Mouse (Mus musculus): ENCODE results near the gene Iqsec3.

Iqsec3 gene

DNA sequence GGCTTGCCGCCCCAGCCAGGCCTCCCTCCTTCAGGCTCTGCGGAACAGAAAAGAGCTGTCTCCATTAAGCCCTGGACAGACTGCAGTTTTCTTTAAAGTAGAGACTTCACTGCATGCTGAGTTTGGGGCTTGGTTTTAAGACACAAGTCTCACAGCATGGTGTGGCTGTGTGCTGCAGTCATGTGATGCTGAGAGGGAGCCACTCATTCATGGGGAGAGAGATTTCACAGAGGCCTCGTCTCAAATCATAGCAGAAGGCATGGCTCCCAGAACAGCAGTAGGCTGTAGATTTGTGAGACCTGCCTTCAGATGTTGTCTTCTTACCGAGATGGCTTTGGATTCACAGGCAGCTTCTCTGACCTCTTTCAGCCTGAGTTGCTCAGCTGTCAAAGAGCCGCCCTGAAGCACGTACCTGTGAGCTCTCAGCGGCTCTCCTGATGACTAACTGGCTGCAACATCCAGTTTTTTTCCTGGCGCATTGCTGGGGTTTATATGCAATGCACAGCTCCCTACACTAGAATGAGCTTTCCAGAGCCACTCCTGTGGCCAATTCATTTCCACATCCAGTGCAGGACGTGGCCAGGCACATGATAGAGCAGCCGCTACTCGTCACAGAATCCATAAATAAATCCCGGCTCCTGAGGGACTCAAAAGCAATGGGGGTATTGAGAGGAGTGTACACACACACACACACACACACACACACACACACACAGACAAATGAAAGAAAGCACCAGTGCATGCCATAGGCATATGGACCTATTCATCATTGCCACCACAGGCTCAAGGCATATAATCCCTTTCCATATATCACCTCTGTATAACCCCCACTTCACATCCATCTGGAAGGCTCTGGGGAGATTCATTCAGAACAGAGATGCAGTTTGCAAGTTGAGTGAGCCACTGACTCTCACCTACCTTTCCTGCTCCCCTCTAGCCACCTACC, 18.7 kb downstream of the Iqsec3 start:
- DNase-seq (ENCODE audit: low spot score in 2 of 2) = no peak

DNA sequence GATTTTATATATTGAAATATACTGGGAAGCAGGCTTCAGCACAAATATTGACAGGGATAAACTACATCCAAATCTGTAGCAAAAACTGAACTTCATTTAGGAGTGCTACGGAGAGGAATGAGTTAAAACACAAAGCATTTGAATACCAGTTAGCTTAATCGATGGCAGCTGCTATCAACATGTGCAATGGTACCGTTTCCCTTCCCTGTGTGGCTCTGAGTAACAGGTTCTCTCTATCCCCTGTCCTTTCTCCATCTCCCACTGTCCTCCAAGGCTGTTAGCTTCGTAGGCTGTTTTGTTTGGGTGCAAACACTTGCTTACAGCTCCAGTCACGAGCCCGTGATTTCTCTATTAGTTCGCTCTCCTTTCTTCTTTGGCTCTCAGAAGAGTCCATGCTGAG, 19.7 kb downstream of the Iqsec3 start:
- no peak for DNase-seq (ENCODE audit: low spot score in 2 of 2)

DNA sequence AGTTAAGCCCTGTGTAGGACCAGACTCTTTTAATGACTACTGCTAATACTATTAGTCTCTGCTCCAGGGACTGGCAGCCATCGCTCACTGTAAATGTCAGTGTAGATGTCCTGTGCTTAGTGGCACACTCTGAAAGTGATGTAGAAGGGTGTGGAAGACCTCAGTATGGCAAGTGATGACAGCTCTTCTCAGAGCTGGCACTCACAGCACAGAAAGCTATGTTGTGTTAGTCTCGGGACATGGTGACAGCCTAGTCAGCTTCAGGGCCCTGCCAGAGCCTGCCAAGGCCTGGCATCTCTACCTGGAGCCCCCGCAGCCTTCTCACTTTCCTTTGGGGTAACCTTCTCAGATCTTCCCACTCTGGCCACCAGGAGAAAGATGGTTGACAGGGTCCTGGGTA, 21.8 kb downstream of the Iqsec3 start:
- no peak for DNase-seq (ENCODE audit: low spot score in 2 of 2)

DNA sequence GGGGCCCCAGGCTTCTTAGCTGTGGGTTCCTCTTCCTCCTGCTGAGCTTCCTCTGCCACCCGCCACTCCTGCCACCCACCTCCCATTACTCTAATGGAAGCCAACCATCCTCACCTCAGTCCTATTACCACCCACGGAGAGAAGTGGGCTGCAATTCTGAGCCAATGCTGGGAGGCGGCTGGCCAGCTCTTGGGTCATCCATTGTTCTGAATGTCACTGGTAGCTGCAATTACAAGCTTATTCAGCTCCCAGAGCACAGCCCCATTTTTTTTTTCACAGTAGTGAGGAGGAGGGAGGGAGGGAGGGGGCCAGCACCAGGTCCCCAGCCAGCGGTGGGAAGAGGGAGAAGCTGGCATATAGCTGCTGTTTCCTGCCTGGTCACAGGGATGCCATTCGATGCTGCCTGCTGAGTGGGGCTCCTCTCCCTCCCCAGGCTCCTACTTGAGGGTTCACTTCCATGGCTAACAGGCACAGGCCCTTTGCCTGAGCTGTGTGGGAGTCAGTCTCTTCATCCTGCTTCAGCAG, 32.7 kb downstream of the Iqsec3 start:
- DNase-seq (ENCODE audit: low spot score in 2 of 2) = no peak

DNA sequence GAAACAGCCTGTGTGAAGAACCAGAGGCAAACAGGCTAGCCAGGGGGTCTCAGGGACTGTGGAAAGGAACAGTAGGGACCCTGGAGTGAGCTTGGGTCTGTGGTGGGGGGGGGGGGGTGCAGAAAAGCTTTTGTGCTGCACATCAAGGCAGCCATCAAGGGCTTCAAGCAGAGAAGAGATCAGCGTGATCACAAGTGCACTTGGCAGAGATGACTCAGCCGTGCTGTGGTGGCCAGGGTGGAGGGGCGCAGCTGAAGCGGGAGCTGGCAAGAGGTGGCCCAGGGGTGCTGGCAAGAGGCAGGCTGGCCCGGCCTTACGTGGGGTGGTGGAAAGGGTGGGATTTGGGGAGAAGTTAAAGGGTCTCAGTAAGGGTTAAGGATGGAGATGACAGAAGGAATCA, 48.6 kb downstream of the Iqsec3 start:
- DNase-seq (ENCODE audit: low spot score in 2 of 2) = no peak

DNA sequence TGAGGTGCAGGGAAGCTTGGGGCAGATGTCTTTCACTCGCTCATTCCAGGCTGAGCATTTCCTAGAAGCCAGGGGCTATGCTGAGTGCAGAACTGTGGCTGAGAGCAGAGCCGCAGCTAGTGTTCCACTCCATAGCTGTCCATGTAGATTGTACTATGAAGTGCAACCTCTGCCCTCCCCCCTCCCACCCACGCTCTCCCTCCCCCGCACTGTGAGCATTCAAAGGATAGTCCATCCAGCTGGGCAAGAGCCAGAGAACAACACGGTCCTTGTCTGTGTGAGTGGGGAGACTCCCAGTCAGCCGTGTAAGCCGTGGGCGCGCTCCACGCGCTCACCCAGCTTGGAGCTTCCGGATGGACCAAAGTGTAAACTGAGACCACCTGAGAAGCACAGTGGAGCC, 49.1 kb downstream of the Iqsec3 start:
- no peak for DNase-seq (ENCODE audit: low spot score in 2 of 2)

DNA sequence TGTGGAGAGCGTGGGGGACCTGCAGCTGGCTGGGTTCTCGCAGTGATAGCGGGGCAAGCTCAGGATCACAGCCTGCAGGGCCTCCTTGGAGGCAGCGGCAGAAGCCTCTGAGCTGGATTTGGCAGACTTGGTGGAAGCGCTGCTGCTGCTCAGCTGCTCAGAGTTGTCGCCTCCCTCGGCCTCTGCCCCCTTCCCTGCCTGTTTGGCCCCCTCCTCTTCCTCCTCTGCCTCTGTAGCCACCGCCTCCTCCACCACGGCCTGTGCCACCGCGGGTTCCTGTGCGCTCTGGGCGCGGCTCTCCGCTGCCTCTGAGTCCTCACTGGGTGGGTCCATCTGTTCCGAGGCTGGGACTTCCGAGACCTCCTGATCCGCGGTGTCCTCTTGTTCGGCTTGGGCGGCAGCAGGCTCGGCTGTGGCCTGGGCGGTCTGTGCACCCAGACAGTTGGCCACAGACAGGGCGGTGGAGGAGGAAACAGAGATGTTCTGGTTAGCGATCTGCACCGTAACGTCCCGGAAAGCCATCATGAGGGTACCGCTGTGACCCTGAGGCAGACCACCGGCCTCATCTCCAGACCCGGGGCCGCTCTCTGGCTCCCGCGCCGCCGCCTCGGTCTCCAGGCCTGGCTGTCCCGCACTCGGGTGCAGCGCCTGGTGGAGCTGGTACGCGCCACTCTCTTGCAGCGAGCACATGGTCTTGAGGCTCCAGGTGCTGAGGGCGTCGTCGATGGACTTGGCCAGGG, 60.8 kb downstream of the Iqsec3 start:
- no peak for DNase-seq (ENCODE audit: low spot score in 2 of 2)

DNA sequence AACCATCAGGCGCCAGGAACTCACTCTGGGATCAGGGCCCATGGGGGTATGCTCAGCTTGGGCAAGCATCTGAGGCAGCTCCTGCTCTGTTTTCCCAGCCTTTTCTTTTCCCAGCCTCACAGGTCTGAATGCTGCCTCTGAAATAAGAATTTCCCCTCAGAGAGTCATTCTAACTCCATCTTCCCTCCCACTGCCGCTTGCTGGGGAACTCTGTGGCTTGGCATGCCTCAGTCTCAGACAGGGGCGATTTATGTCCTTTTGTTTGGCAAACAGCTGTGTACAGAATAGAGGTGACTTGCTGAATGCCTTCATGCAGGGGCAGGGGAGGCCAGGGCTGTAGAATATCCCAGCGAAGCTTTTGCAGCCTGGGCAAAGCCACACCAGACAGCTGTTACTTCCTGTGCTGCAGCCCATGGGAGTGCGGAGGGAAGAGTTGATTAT, 65.9 kb downstream of the Iqsec3 start:
- no peak for DNase-seq (ENCODE audit: low spot score in 2 of 2)

DNA sequence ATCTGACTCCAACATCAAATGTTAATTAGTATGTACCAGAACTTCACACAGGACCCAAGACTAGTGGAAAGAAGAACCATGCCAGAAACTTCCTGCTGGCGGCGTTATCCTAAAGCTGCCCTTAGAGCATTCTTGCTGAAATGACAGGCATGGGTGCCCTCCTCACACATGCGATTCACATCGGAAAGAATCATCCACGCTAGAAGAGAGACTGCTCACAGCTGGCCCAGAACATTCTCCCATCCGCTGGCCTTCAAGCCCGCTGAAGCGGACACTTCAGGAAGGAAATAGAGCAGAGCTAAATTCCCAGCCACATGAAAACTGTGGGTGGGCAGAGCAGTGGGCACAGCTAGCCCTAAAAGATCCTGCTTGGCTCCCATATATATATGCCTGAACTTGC, 68.2 kb downstream of the Iqsec3 start:
- no peak for DNase-seq (ENCODE audit: low spot score in 2 of 2)

DNA sequence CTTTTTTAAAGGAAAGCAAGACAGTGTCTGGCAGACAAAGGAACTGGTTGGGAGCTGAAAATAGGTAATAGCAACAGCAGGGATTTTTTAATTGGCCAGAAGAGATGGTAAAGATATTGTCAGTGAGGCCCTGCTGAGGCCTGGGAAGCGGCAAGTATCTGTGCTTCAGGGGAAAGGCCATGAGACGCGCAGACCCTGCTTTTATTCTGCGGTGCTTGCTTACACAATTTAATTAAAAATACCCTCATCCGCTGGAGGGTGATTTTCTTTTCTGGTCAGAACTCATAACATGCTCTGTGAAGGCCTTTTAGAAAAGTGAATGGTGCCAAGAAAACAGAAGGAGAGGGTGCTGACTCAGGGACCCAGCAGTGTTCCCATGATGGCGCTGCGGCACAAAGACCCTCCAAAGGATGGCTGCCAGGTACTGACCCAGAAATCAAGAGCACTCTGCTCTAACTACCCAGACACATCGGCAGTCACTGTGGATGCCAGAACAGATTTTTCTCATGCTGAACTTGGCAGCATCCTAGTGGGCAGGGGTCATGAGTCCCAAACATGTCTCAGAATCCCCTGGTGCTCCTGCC, 70.7 kb downstream of the Iqsec3 start:
- no peak for DNase-seq (ENCODE audit: low spot score in 2 of 2)

DNA sequence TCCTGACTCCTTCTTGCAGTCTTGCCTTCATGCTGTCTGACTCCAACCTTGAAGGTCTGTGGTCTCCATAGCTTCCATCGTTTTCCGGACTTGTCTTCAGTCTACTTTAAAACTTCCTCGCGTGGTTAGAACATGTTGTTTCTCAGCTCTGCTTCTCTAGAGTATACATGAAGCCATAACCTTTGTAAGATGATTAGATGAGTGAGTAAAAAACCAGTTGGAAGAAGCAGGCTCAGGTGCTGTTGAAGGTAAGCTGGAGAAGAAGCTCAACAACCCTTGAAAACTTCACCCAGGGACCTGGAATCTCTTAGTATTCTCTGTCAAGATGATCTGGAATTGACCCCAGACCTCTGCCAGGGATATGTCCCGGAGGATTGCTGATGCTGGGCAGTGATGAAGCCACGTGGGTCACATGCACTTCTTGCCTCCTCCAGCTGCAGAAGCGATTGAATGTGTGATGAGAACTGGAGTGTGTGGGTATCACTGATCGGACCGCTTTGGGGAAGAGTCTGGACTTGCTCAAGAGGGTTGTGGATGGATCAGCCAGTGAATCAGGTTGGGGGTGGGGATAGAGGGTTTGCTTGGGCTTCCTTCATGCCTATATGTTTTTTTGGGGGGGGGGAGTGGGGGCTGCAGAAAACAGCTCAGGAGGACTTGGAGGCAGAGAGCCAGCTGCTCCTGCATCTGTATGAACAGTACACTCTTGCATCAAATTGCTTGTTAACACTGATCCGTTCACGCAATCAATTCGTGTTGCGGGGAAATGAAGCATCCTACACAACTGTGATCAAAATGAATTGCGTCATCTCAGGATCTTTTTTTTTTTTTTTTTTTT, 71.4 kb downstream of the Iqsec3 start:
- no peak for DNase-seq (ENCODE audit: low spot score in 2 of 2)

DNA sequence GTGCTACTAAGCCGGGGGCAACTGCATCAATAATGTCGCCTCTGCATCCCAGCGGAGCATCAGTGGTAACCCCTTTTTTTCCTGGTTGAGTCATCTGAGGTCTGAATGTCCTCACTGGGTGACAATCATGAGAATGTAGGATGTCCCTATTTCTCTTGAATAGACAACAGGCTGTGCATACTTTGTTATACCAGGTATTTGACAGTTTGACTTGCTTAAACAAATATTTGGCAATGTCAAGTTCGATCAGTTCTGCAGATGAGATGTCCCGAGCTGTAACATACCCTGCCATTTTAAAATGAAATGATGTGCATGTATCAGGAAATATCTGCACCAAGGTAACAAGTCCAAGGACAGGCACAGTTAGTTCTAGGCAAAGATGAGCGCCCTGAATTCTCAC, 72.3 kb downstream of the Iqsec3 start:
- no peak for DNase-seq (ENCODE audit: low spot score in 2 of 2)

DNA sequence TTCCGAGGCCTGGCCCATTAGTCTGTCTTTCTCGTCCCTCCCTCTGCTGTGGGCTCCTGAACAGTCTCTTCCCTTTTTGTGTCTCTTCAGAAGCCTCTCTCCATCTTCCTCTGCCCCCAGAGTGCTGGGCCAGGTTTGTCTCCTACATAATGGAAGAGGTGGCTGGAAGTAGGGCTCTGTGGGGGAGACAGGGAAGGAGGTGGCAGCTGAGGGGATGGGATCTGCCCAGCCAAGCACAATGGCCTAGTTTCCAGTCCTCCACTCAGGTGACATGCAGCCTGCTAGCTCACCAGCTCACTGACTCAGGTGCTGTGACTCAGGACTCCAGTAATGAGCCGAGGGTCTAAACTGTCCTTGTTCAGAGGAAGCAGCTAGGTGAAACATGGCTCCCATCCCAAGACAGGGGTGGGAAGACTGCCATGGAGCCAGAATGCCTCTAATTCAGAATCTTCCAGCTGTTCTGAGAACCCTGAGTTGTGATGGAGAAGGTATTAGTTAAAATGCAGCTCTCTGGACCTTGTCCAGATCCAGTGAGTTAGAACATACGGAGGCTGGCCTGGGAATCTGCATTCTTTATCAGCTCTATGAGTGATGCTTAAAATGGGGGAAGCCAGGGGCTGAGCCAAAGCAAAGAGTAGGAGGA, 80.7 kb downstream of the Iqsec3 start:
- no peak for DNase-seq (ENCODE audit: low spot score in 2 of 2)

DNA sequence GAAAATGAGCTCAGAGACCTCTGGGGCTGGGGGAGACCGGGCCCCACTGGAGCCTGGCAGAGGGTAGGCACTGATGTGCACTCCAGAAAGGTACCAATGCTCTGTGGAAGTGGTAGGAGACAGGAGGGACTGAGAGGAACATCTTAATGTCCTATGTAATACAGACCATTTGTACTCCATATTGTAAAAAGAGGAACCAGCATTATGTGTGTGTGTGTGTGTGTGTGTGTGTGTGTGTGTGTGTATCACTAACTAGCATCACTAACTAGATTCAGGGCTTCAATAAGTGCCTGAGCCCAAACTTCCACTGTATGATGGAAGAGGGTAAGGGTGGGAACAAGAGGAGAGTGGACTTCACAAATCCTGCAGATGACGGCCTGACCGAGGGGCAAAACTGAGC, 88.1 kb downstream of the Iqsec3 start:
- DNase-seq (ENCODE audit: low spot score in 2 of 2) = no peak

DNA sequence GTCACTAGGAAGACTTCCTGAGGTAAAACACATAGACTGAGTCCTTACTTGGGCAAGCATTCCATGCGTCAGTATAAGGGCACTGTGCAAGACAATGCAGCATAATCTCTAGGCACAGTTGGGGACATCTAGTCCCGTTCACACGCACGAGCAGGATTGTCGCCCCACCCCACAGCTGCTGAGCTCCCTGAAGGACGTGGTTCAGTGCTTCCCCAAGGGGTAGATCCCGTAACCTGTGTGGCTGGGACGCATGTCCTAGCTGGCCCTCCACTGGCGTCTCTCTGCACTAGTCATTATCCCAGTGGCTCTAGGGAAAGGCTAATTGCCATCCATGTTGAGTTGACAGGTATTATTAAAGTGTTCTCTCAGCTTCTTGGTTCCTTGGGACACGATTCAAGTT, 91.4 kb downstream of the Iqsec3 start:
- no peak for DNase-seq (ENCODE audit: low spot score in 2 of 2)

DNA sequence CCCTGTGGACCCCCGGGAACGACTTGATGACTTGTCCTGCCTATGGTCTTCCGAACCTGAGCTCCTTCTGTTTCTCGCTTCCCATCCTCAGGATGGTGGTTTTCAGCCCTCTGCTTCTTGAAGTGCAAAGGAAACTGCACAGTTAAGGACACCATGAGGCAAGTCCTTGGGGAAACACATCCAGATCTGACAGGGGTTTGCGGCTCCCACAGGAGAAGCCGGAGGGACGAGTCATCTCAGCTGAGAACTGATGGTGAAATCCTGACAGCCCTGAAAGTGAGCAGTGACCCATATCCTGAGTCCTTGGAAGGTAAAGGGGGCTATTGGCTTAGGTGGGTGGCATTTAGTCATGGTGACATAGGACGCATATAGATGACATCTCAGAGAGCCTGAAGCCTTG, 92.9 kb downstream of the Iqsec3 start:
- DNase-seq (ENCODE audit: low spot score in 2 of 2) = no peak

DNA sequence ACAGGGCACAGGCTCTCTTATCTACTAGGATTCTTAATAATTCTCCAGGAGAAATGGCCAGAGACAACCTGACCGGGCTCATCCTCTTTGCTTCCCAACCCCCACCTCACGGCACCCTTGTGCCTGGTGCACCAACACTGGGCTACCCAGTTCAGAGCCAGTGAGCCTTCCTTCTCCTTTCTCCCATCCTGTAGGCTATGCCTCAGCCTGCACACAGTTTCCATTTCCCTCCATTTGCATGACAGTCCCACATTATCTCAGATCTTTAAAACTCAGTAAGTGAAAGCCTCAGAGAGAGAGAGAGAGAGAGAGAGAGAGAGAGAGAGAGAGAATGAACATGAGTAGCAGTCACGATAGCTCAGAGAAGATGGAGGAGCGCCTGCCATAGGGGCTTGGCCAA, 95.2 kb downstream of the Iqsec3 start:
- no peak for DNase-seq (ENCODE audit: low spot score in 2 of 2)

DNA sequence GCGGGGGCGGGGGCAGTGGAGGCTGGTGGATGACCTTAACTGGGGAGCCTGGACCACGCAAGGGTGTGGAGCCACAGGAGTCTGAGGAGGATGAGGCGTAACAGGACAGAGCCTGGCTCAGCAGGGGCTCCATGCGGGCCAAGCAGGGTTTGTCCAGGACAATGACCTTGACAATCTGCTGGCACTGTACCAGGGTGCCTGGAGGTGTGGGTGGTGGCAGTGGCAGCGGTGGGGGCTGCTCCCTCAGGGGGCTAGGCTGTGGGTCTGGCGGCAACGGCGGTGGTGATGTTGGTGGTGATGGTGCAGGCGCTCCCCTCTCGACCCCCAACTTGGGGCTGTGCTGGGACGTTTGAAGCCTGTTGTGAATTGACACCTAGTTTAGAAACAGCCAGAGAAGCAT, 97.3 kb downstream of the Iqsec3 start:
- no peak for DNase-seq (ENCODE audit: low spot score in 2 of 2)

DNA sequence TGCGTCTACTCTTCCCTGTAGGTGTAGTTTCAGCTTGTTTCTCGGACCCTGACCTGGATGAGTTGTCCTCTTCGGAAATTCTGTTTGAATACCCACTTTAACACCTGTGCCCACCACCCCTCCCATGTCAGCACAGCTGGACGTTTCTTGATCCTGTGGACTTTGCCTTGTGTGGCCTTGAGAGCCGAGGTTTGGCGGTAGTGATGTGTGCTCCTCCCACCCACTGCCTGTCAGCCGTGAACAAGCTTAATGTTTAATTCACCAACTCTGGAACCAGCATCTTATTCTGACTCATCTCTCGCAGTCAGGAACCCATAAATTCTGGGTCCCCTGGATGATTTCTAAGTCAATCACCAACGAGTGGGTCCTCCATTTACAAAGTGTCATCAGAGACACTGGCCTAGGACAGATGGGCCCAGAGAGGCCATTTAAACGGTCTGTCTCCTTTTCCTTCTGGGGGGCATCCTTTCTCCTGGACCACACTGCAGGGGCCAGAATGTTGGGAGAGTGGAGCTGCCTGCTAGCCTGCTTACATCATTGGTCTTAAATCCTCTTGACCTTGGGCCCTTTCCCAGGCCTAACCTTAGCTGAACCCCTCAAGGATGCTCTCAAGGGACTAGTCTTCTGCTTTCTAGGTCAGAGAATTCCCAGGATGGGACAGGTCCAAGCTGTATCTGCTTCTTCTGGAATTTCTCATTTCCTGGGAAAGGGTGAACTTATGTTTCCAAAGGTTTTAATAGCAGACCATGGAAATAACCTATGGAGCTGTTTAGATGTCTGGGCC, 102.1 kb downstream of the Iqsec3 start:
- DNase-seq (ENCODE audit: low spot score in 2 of 2) = no peak

DNA sequence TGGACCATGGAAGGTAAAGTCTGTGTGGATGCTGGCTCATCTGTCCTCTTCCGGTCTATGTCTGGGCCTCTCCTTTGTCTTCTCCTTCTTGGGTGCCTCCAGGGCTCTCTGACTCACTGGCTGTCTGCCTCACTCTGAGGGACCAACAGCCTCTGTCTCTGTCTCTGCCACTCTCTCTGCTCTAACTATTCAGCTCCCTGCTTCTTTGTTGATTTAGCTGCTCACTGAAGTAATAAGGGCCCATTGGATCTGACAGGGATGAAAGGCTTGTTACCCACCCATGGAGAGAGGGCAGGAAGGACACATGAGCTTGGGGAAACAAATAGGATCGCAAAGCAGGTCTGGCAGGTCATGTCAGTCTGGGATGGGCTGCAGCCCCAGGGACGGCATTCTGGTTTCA, 106.4 kb downstream of the Iqsec3 start:
- DNase-seq (ENCODE audit: low spot score in 2 of 2) = no peak

Data from frontal cortex, postnatal 10 days (tissue).